Mouse (Mus musculus): ENCODE measurements around the gene Trappc3l. TPM values are rescaled to one million over a fixed set of nuclear protein-coding genes. Genes with fewer than 3 reads are reported as not detected.
"Not testable (repeated sequence)": the region's sequence is repeated elsewhere in the genome, so short reads cannot be mapped to it uniquely, and the experiment has no call there.

Gene Trappc3l
- 0.63 TPM in 1 of 2 replicates, not detected in the other for polyA plus RNA-seq (2014; fragmentation: Nextera tagmentation; extraction: Ambion mirVana)

DNA sequence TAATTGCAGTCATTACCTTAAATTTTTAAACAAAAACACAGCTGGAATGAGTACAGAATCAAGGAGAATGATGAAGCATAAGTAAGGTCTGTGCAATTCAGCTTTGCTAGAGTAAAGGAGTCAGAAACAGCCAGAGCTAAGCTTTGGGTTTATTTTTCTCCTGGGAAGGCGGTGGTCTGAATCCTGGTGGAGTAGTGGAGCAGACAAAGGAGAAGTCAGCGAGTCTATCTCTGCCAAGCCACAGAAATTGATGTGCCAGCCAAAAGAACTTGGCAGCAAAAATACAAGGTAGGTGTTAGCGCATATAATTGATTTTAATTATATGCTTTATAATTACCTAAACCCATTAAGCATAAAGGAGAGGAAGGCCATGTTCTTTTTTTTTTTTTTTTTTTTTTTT, at the start of gene Trappc3l:
Gene Trappc3l, plus strand, starts transcription at position 197 of the 400 bp plus-strand sequence.
- no peak; the same call in 1 of the 2 replicates for ATAC-seq (ENCODE audit: low read depth)
- WGBS, result 61% methylated on average over 3 of the region's 3 CpGs
- no peak within 1 kb of the TSS for H3K9ac ChIP-seq (replicated peaks; ENCODE audit: low read depth, low read length)
- H3K4me1 ChIP-seq (ENCODE audit: control insufficient read depth, insufficient read depth, low read length), result no peaks in the 10 kb centered on the region
- no peak within 1 kb of the TSS for H3K4me3 ChIP-seq (ENCODE audit: low read depth, low read length)
- no peaks in the 10 kb centered on the region for H3K36me3 ChIP-seq (ENCODE audit: control insufficient read depth, insufficient read depth, low read length)
- no peaks in the 10 kb centered on the region for H3K9me3 ChIP-seq (ENCODE audit: control insufficient read depth, low read length)
- no peak within 1 kb of the TSS for H3K4me2 ChIP-seq (ENCODE audit: low read depth, low read length)
- H3K27ac ChIP-seq (ENCODE audit: low read depth, low read length), result no peak within 1 kb of the TSS
- no peaks in the 10 kb centered on the region for H3K27me3 ChIP-seq (ENCODE audit: control insufficient read depth, insufficient read depth, low read length)

DNA sequence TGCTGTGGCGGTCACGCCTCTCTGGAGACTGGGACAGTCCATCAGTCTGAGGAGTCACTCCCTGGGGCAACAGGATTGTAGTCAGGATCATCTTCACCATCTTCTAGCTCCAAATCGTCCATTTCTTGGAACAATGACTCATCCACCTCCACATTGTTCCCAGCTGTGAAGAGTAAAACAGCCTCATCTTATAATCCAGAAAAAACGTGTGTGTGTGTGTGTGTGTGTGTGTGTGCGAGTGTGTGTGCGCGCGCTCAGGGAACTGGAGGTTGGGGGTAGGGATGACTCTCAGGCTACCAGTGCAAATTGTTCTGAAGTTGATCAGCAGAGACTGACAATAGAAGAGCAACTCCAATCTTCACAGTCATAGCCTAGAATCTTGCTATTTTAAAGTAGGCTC, 40.7 kb upstream of the Trappc3l start:
- WGBS, result 96% methylated on average over 6 of the region's 8 CpGs
- not testable (repeated sequence) for H3K27me3 ChIP-seq (ENCODE audit: control insufficient read depth, insufficient read depth, low read length); H3K4me3 ChIP-seq (ENCODE audit: low read depth, low read length); H3K9me3 ChIP-seq (ENCODE audit: control insufficient read depth, low read length); ATAC-seq (ENCODE audit: low read depth); H3K9ac ChIP-seq (replicated peaks; ENCODE audit: low read depth, low read length); H3K27ac ChIP-seq (ENCODE audit: low read depth, low read length); H3K4me2 ChIP-seq (ENCODE audit: low read depth, low read length); H3K4me1 ChIP-seq (ENCODE audit: control insufficient read depth, insufficient read depth, low read length)
- peaks cover 37% of the 10 kb centered on the region for H3K36me3 ChIP-seq (ENCODE audit: control insufficient read depth, insufficient read depth, low read length)

GRCm38 (mm10) chr10:33998397-33998796, 39.0 kb upstream of the Trappc3l start:
- H3K9ac ChIP-seq (replicated peaks; ENCODE audit: low read depth, low read length), result no peak overlapping the region
- H3K27me3 ChIP-seq (ENCODE audit: control insufficient read depth, insufficient read depth, low read length), result no peaks in the 10 kb centered on the region
- no peaks in the 10 kb centered on the region for H3K4me1 ChIP-seq (ENCODE audit: control insufficient read depth, insufficient read depth, low read length)
- no peak overlapping the region for H3K4me2 ChIP-seq (ENCODE audit: low read depth, low read length)
- ATAC-seq (ENCODE audit: low read depth), result no peak
- H3K27ac ChIP-seq (ENCODE audit: low read depth, low read length), result no peak overlapping the region
- H3K9me3 ChIP-seq (ENCODE audit: control insufficient read depth, low read length), result no peaks in the 10 kb centered on the region
- peaks cover 33% of the 10 kb centered on the region for H3K36me3 ChIP-seq (ENCODE audit: control insufficient read depth, insufficient read depth, low read length)
- no peak overlapping the region for H3K4me3 ChIP-seq (ENCODE audit: low read depth, low read length)

DNA sequence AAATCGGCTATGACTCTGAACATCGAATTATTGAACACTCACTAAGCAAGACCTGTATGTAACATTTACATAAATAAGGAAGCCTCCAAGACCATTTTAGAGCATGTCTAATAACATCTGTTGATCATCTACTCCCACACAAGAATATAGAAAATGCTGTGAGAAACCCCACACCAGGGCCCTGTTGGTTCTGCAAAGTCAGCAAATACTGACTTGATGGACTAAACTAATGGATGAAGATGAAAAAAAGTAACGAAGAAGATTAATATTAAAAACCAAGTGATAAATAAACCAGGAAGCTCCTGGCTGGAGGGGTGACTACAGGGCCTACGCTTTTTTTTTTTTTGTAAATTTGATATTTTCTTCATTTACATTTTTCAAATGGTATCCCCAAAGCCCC, 24.8 kb upstream of the Trappc3l start:
- Histone ChIP-seq H3K4me2 (ENCODE audit: low read depth, low read length) (no peak overlapping the region), H3K27ac (ENCODE audit: low read depth, low read length) (no peak overlapping the region), H3K9ac (replicated peaks; ENCODE audit: low read depth, low read length) (no peak overlapping the region), H3K27me3 (ENCODE audit: control insufficient read depth, insufficient read depth, low read length) (no peaks in the 10 kb centered on the region), H3K4me1 (ENCODE audit: control insufficient read depth, insufficient read depth, low read length) (peaks cover 4% of the 10 kb centered on the region; the same call in 1 of the 2 replicates), H3K4me3 (ENCODE audit: low read depth, low read length) (no peak overlapping the region), H3K36me3 (ENCODE audit: control insufficient read depth, insufficient read depth, low read length) (no peaks in the 10 kb centered on the region), H3K9me3 (ENCODE audit: control insufficient read depth, low read length) (no peaks in the 10 kb centered on the region)
- no peak for ATAC-seq (ENCODE audit: low read depth)
- WGBS, result 96% methylated on average over 4 of the region's 4 CpGs

DNA sequence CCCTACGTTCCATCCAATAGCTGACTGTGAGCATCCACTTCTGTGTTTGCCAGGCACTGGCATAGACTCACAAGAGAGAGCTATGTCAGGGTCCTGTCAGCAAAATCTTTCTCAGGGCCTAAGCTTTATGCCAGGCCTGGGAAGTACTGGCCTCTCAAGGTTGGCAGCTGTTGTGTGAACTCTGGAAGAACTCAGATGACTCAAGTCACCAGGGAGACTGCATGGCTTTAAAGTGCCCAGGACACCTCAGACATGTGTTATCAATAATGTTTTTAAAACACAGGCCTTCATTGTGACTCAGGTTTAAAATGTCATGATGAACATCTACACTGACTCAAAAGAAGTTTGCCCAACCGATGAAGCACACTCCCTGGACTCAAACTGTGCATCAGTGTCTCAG, 24.2 kb upstream of the Trappc3l start:
- Histone ChIP-seq H3K9ac (replicated peaks; ENCODE audit: low read depth, low read length) (no peak overlapping the region), H3K27ac (ENCODE audit: low read depth, low read length) (no peak overlapping the region), H3K4me3 (ENCODE audit: low read depth, low read length) (no peak overlapping the region), H3K4me2 (ENCODE audit: low read depth, low read length) (no peak overlapping the region), H3K27me3 (ENCODE audit: control insufficient read depth, insufficient read depth, low read length) (no peaks in the 10 kb centered on the region), H3K36me3 (ENCODE audit: control insufficient read depth, insufficient read depth, low read length) (no peaks in the 10 kb centered on the region), H3K4me1 (ENCODE audit: control insufficient read depth, insufficient read depth, low read length) (peaks cover 7% of the 10 kb centered on the region), H3K9me3 (ENCODE audit: control insufficient read depth, low read length) (no peaks in the 10 kb centered on the region)
- no peak for ATAC-seq (ENCODE audit: low read depth)
- 92% methylated on average over 2 of the region's 2 CpGs for WGBS

DNA sequence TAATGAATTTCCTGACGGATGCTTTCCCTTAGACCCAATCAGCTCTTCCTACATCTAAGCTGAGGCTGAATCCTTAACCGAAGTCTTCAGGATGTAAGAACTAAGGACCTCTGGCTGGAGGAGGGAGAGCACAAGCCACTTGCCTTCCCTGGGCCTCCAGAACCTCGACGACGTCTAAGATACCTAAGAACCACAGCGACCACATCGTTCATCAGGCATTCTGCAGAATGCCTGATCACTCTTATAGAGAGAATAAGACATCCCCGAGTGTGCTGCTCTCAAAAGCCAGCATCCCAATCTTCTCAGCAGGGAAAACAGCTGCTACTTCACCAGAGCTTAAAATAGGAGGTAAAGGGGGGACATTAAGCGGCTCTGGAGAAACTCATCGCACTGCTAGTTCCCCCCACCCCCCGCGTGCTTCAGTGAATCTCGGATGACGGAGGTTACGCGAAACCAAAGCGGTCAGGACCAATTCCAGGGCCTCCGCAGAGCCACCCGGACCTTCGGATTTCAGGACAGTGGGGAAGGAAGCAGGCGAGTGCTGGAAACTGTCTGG, 18.6 kb upstream of the Trappc3l start:
- 0 out of 2 replicates have a peak, but pooled peaks have one; percentile 1 for ATAC-seq (ENCODE audit: low read depth)
- Histone ChIP-seq H3K4me3 (ENCODE audit: low read depth, low read length) (peak overlapping the region; percentile 63), H3K27me3 (ENCODE audit: control insufficient read depth, insufficient read depth, low read length) (no peaks in the 10 kb centered on the region), H3K4me1 (ENCODE audit: control insufficient read depth, insufficient read depth, low read length) (peaks cover 14% of the 10 kb centered on the region), H3K4me2 (ENCODE audit: low read depth, low read length) (peak overlapping the region; percentile 83), H3K36me3 (ENCODE audit: control insufficient read depth, insufficient read depth, low read length) (no peaks in the 10 kb centered on the region), H3K9me3 (ENCODE audit: control insufficient read depth, low read length) (no peaks in the 10 kb centered on the region), H3K9ac (replicated peaks; ENCODE audit: low read depth, low read length) (peak overlapping the region; percentile 94), H3K27ac (ENCODE audit: low read depth, low read length) (peak overlapping the region; percentile 88)
- under 1% methylated on average over 21 of the region's 21 CpGs for WGBS

- peak; percentile 100 for ATAC-seq (ENCODE audit: low read depth)
- under 1% methylated on average over 82 of the region's 82 CpGs for WGBS
- H3K4me3 ChIP-seq (ENCODE audit: low read depth, low read length), result peak within 1 kb of the TSS; percentile 63
- H3K9me3 ChIP-seq (ENCODE audit: control insufficient read depth, low read length), result no peaks in the 10 kb centered on the region
- peaks cover 14% of the 10 kb centered on the region for H3K4me1 ChIP-seq (ENCODE audit: control insufficient read depth, insufficient read depth, low read length)
- peak within 1 kb of the TSS; percentile 94 for H3K9ac ChIP-seq (replicated peaks; ENCODE audit: low read depth, low read length)
- H3K4me2 ChIP-seq (ENCODE audit: low read depth, low read length), result peak within 1 kb of the TSS; percentile 83
- no peaks in the 10 kb centered on the region for H3K27me3 ChIP-seq (ENCODE audit: control insufficient read depth, insufficient read depth, low read length)
- H3K27ac ChIP-seq (ENCODE audit: low read depth, low read length), result peak within 1 kb of the TSS; percentile 88
- H3K36me3 ChIP-seq (ENCODE audit: control insufficient read depth, insufficient read depth, low read length), result no peaks in the 10 kb centered on the region
These were observed 17.9 kb upstream of the Trappc3l start, which contains the start of gene Rwdd1 for GRCm38 (mm10) chr10:34019302-34020075. Gene Rwdd1, minus strand, starts transcription at chr10:34019624.

- H3K9ac ChIP-seq (replicated peaks; ENCODE audit: low read depth, low read length), result no peak overlapping the region
- H3K36me3 ChIP-seq (ENCODE audit: control insufficient read depth, insufficient read depth, low read length), result no peaks in the 10 kb centered on the region
- no peaks in the 10 kb centered on the region for H3K4me1 ChIP-seq (ENCODE audit: control insufficient read depth, insufficient read depth, low read length)
- no peak overlapping the region for H3K4me2 ChIP-seq (ENCODE audit: low read depth, low read length)
- no peaks in the 10 kb centered on the region for H3K27me3 ChIP-seq (ENCODE audit: control insufficient read depth, insufficient read depth, low read length)
- no peak overlapping the region for H3K4me3 ChIP-seq (ENCODE audit: low read depth, low read length)
- ATAC-seq (ENCODE audit: low read depth), result no peak
- whole genome bisulfite sequencing, result 88% methylated on average over 5 of the region's 5 CpGs
- no peak overlapping the region for H3K27ac ChIP-seq (ENCODE audit: low read depth, low read length)
- H3K9me3 ChIP-seq (ENCODE audit: control insufficient read depth, low read length), result no peaks in the 10 kb centered on the region
These were observed 7.1 kb upstream of the Trappc3l start for GRCm38 (mm10) chr10:34030322-34030721.

DNA sequence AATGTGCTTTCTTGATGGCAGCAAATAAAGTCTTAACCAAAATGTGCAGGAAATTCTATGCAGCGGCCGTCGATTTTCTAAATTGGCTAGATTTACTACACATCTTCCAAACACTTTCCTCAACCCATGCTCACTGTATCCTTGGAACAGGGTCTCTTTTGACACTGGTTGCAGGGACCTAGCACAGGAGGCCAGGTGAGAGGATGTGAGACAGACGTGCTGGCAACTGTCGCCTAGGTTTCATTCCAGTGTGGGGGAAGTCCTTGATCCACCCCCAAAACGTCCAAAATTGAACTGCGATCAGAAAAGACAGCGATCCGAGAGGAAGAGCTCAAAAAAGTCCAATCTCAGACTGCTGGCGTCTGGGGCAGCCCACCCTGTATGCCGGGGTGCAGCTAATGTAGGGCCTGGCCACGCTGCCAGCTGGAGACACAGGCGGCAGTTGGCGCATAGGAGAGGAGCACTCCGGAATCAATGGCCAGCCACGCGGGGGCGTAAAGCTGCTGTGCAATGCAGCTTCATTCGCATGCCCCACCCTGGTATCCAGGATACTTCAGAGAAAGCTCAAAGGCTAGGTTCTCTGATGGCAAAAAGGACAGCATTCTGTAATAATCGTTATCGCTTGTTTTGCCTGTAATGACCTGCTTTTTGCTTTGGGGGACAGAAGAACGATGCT, 3.6 kb upstream of the Trappc3l start:
- Histone ChIP-seq H3K4me1 (ENCODE audit: control insufficient read depth, insufficient read depth, low read length) (no peaks in the 10 kb centered on the region), H3K27ac (ENCODE audit: low read depth, low read length) (0 out of 2 replicates have a peak overlapping the region, but pooled peaks have one; percentile 3), H3K36me3 (ENCODE audit: control insufficient read depth, insufficient read depth, low read length) (no peaks in the 10 kb centered on the region), H3K9ac (replicated peaks; ENCODE audit: low read depth, low read length) (peak overlapping the region; percentile 37; the same call in 1 of the 2 replicates), H3K4me2 (ENCODE audit: low read depth, low read length) (peak overlapping the region; percentile 29; the same call in 1 of the 2 replicates), H3K4me3 (ENCODE audit: low read depth, low read length) (no peak overlapping the region), H3K9me3 (ENCODE audit: control insufficient read depth, low read length) (no peaks in the 10 kb centered on the region), H3K27me3 (ENCODE audit: control insufficient read depth, insufficient read depth, low read length) (no peaks in the 10 kb centered on the region)
- ATAC-seq (ENCODE audit: low read depth), result peak; percentile 94
- 24% methylated on average over 22 of the region's 22 CpGs for WGBS
